Mouse (Mus musculus): ENCODE results near the gene Stxbp1.

The Stxbp1 gene

GRCm38 (mm10) chr2:32763353-32763752 is 83.7 kb downstream of the Stxbp1 start:
- in situ Hi-C loops (cut with MboI; ENCODE audit: unreplicated experiment in 2 of 2): loop anchor here (25.0 kb wide), 2 partner anchors 374 to 1951 kb away; partner anchors contain the start of genes 1700001O22Rik (in 1 of the 2), Garnl3 (in 1 of the 2) and Ntmt1 (in 1 of the 2)

- in situ Hi-C loops (cut with MboI; ENCODE audit: unreplicated experiment in 2 of 2): loop anchor here (25.0 kb wide), 2 partner anchors 375 to 1950 kb away; partner anchors contain the start of genes 1700001O22Rik (in 1 of the 2), Garnl3 (in 1 of the 2) and Ntmt1 (in 1 of the 2)
Observed at GRCm38 (mm10) chr2:32761859-32762258, 85.2 kb downstream of the Stxbp1 start.

GRCm38 (mm10) chr2:32761361-32761760 is 85.7 kb downstream of the Stxbp1 start:
- in situ Hi-C loops (cut with MboI; ENCODE audit: unreplicated experiment in 2 of 2): loop anchor here (25.0 kb wide), 2 partner anchors 376 to 1949 kb away; partner anchors contain the start of genes 1700001O22Rik (in 1 of the 2), Garnl3 (in 1 of the 2) and Ntmt1 (in 1 of the 2)

- in situ Hi-C loops (cut with MboI; ENCODE audit: unreplicated experiment in 2 of 2): loop anchor here (5.0 to 25.0 kb wide), 5 partner anchors 47 to 1947 kb away; partner anchors contain the start of genes Cdk9 (in 2 of the 2), 1700001O22Rik (in 1 of the 2), Garnl3 (in 1 of the 2) and Ntmt1 (in 1 of the 2)
Observed at GRCm38 (mm10) chr2:32759001-32759400, 88.0 kb downstream of the Stxbp1 start.

- in situ Hi-C loops (cut with MboI; ENCODE audit: unreplicated experiment in 2 of 2): loop anchor here (5.0 to 25.0 kb wide), 5 partner anchors 46 to 1946 kb away; partner anchors contain the start of genes Cdk9 (in 2 of the 2), 1700001O22Rik (in 1 of the 2), Garnl3 (in 1 of the 2) and Ntmt1 (in 1 of the 2)
Observed at GRCm38 (mm10) chr2:32758503-32758902, 88.5 kb downstream of the Stxbp1 start.

- in situ Hi-C loops (cut with MboI; ENCODE audit: unreplicated experiment in 2 of 2): loop anchor here (5.0 to 25.0 kb wide), 5 partner anchors 45 to 1945 kb away; partner anchors contain the start of genes Cdk9 (in 2 of the 2), 1700001O22Rik (in 1 of the 2), Garnl3 (in 1 of the 2) and Ntmt1 (in 1 of the 2)
Observed at GRCm38 (mm10) chr2:32757056-32757845, 89.8 kb downstream of the Stxbp1 start, which contains the start of gene Tor2a. Tor2a (plus strand) TSS chr2:32757234.

- in situ Hi-C loops (cut with MboI; ENCODE audit: unreplicated experiment in 2 of 2): loop anchor here (5.0 to 25.0 kb wide), 5 partner anchors 44 to 1944 kb away; partner anchors contain the start of genes Cdk9 (in 2 of the 2), 1700001O22Rik (in 1 of the 2), Garnl3 (in 1 of the 2) and Ntmt1 (in 1 of the 2)
Observed at GRCm38 (mm10) chr2:32756674-32757055, 90.4 kb downstream of the Stxbp1 start.

- in situ Hi-C loops (cut with MboI; ENCODE audit: unreplicated experiment in 2 of 2): loop anchor here (25.0 kb wide), 2 partner anchors 385 to 1940 kb away; partner anchors contain the start of genes 1700001O22Rik (in 1 of the 2), Garnl3 (in 1 of the 2) and Ntmt1 (in 1 of the 2)
Observed at GRCm38 (mm10) chr2:32752181-32752580, 94.9 kb downstream of the Stxbp1 start.

- in situ Hi-C loops (cut with MboI; ENCODE audit: unreplicated experiment in 2 of 2): loop anchor here (25.0 kb wide), 2 partner anchors 386 to 1939 kb away; partner anchors contain the start of genes 1700001O22Rik (in 1 of the 2), Garnl3 (in 1 of the 2) and Ntmt1 (in 1 of the 2)
Observed at GRCm38 (mm10) chr2:32751665-32752033, 95.4 kb downstream of the Stxbp1 start.

GRCm38 (mm10) chr2:32750887-32751664 is 96.0 kb downstream of the Stxbp1 start:
- in situ Hi-C loops (cut with MboI; ENCODE audit: unreplicated experiment in 2 of 2): loop anchor here (25.0 kb wide), 2 partner anchors 386 to 1939 kb away; partner anchors contain the start of genes 1700001O22Rik (in 1 of the 2), Garnl3 (in 1 of the 2) and Ntmt1 (in 1 of the 2)

GRCm38 (mm10) chr2:32750199-32750598 is 96.8 kb downstream of the Stxbp1 start:
- in situ Hi-C loops (cut with MboI; ENCODE audit: unreplicated experiment in 2 of 2): loop anchor here (25.0 kb wide), 2 partner anchors 387 to 1938 kb away; partner anchors contain the start of genes 1700001O22Rik (in 1 of the 2), Garnl3 (in 1 of the 2) and Ntmt1 (in 1 of the 2)

- in situ Hi-C loops (cut with MboI; ENCODE audit: unreplicated experiment in 2 of 2): no loop called here
Observed at GRCm38 (mm10) chr2:32749082-32749481, 98.0 kb downstream of the Stxbp1 start.

- in situ Hi-C loops (cut with MboI; ENCODE audit: unreplicated experiment in 2 of 2): no loop called here
Observed at GRCm38 (mm10) chr2:32744272-32744982, 102.6 kb downstream of the Stxbp1 start.

- in situ Hi-C loops (cut with MboI; ENCODE audit: unreplicated experiment in 2 of 2): no loop called here
Observed at GRCm38 (mm10) chr2:32742173-32742531, 104.9 kb downstream of the Stxbp1 start.

- in situ Hi-C loops (cut with MboI; ENCODE audit: unreplicated experiment in 2 of 2): no loop called here
Observed at GRCm38 (mm10) chr2:32741273-32742172, 105.5 kb downstream of the Stxbp1 start.

- in situ Hi-C loops (cut with MboI; ENCODE audit: unreplicated experiment in 2 of 2): no loop called here
Observed at GRCm38 (mm10) chr2:32740916-32741272, 106.2 kb downstream of the Stxbp1 start, which contains the start of gene 6330409D20Rik. 6330409D20Rik (minus strand) TSS chr2:32741016.

- in situ Hi-C loops (cut with MboI; ENCODE audit: unreplicated experiment in 2 of 2): no loop called here
Observed at GRCm38 (mm10) chr2:32739311-32739710, 107.7 kb downstream of the Stxbp1 start.
